Mouse (Mus musculus) frontal cortex, adult (tissue): ENCODE measurements around the gene Trnp1.
A peak's percentile ranks its signal among the peaks of the same experiment; 100 is the strongest.

Experiments
- ATAC-seq: cut with Nextera tagmentation; 2 replicates; pipeline ENCODE4 v1.9.2; 2017; ENCODE audit warnings: mild to moderate bottlenecking, moderate library complexity, mixed read lengths; ENCODE audit not compliant: low TSS enrichment

Gene Trnp1

DNA sequence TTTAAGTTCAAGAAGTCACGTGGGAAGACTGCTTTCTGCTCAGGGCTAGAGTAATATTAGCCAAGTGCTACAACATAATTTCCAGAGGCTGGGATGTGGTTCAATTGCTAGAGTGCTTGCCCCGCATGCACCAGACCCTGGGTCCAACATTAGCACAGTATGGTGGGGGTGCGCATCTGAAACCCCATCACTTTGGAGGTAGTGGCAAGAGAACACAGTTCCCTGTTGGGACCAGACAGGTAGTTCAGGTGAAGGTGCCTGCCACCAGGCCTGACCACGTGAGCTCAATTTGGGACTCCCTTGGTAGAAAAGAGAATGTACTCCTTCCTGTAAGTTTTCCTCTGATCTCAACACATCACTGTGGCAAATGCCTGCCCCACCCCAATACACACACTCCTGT is 3.5 kb downstream of the Trnp1 start:
- no peak for ATAC-seq

DNA sequence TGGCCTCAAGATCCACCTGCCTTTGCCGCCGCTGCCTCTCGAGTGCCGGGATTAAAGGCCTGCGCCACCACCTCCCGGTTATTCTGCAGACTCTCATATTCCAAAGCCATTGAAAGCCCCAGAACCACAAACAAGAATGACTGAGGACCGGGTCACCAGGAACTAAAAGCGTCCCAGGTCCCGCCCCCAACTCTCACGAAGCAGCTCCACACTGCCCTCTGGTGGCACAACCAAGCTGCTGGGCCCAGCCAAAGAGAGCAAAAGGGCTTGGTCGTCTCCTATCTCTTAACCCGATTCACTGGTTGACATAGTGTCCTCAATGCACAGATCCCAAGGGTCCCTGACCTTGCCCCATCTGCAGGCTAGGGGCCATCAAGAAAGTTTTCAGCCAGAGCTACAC is 3.9 kb downstream of the Trnp1 start:
- ATAC-seq: 0 out of 2 replicates have a peak, but pooled peaks have one; percentile 31

DNA sequence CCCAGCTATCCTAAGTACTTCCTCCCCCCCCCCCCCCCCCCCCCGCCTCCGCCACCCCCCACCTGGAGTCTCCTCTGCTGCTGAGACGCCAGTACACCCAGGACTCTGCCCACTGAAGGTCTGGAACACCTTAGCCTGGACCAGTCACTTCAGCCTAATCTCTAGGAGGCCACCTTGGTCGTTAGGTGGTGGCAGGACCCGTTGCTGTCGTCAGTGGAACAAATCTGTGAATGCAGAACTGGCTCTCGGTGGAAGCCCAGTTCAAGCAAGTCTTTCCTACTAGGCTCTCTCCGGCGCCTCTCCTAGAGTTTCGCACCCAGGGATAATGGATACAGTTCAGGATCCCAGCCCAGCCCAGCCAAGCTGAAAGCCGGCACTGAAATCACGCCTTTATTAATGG is 4.5 kb downstream of the Trnp1 start:
- ATAC-seq: no peak

DNA sequence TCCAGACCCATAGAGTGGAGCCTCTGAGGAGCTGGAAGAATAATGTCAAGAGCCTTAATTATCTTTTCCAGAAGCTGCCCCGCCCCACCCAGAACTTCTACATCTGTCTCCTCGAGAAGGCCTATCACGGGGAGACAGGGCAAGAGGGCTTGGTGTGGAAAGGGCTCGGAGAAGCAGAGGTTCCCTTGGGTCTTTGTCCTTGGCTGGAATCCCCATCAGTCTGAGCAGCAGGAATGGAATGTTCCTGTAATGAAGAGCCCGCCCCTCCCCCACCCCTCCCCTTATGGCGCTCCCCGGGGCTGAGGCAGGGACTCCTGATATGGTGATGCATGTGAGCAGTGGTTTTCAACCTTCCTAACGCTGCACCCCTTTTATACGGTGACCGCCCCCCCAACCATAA is 6.5 kb downstream of the Trnp1 start:
- no peak for ATAC-seq

DNA sequence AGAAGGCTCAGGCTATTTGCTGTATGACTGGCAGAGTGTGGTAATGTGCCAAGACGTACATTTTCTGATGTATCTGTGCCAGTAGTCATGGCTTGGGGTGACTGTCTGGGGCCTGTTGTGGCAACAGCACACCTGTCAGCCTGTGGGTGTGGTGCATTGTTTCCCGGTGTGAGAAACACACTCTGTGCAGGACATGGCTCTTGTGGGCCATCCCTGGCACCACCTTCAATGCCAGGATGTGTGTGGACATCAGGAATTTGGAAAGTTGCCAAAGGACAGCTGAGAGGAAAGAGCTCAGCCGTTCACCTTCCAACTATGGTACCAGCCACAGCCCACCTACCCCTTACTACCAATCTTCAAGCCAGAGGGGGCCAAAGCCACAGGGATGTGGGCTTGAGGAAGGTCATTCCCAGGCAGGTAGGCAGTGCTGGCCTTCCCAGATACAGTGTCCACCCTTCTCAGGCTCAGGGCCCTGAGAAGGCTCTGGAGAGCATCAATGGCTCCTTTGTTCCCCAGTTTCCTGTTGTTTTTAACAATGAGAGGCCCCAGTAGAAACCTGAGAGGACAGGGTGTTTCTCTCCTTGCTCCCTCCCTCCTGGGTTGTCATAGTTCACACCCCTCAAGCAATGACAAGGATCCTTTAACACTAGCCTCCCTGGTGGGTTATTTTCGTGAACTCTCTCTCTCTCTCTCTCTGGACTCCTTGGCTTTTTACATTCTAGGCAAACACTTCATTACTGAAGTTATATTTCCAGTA is 8.7 kb downstream of the Trnp1 start:
- no peak for ATAC-seq

DNA sequence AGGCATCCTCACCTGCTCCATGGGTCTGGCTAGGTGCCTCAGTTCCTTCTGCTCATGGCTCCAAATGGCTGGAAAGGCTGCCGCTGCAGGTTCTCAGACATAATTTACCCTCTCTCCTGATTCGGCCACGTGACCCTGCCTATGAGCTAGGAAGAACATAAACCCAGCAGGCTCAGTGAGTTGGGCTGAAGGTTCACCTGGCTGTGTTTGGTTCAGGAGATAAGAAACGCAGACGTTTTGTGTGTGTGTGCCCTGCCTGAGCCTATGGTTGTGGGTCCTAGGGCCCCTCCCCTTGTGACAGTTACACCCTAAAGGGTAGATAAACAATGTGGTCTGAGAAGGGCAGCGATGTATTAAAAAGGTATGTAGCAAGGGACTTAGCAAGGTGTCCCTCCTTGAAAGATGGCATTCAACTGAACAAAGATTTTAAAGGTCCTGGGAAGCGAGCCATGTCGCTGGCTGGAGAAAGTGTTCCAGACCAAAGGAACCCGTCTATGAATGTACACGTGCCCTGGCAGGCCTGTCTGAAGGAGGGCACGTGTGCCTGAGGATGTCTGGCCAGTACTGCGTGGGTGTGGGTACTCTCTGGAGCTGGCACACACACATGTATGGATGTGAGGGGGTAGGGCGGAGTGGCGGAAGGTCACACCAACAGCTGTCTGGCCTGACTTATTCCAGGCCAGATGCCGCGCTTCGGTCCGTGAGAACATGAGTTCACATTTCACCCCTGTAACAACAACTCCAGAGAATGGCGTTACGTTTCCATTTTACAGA is 9.5 kb downstream of the Trnp1 start:
- ATAC-seq: no peak

DNA sequence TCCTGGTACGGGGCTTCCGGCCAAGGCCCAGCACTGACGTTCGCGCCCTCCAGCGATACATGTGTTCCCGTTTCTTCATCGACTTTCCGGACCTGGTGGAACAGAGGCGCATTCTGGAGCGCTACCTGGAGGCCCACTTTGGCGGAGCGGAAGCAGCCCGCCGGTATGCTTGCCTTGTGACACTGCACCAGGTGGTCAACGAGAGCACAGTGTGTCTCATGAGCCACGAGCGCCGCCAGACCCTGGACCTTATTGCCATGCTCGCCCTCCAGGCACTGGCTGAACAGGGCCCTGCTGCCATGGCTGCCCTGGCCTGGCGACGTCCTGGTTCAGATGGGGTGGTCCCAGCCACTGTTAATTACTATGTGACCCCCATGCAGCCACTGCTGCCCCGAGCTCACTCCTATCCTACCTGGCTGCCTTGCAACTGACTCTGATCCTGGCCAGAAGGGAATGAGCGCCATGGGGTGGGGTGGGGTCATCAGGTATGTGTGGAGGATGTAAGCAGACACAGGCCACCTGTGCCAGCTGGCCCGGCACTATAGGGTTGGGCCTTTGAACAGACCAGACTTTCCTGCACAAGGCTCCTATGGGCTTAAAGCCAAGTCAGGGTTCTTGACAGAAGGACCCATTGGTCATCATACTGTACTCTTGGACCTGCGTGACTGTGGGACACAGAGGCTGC is 11.5 kb downstream of the Trnp1 start:
- no peak for ATAC-seq

DNA sequence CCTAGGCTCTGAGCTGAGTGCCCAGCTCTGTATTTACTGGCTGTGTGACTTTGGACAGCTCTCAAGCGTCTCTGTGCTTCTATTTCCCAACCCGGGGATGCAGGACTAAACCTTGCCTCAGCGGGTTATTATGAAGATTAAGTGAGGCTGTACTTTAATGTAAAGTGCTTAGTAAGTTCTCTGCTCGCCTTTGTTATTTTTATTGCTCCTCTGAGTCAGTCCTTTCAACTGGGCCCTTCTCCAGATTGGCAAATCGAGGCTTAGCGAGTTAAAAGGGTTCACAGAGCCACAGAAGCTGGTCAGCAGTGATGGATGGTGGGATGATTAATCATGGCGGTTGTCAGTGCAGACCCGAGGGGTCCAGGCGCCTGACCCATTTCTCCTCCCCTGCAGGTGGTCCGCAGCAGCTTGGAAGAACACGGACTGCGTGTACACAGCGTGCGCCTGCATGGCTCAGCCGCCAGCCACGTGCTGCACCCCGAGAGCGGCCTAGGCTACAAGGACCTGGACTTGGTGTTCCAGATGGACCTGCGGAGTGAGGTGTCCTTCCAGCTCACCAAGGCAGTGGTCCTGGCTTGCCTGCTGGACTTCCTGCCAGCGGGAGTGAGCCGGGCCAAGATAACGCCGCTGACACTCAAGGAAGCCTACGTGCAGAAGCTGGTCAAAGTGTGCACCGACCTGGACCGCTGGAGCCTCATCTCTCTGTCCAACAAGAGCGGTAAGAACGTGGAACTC is 12.5 kb downstream of the Trnp1 start:
- ATAC-seq: no peak

DNA sequence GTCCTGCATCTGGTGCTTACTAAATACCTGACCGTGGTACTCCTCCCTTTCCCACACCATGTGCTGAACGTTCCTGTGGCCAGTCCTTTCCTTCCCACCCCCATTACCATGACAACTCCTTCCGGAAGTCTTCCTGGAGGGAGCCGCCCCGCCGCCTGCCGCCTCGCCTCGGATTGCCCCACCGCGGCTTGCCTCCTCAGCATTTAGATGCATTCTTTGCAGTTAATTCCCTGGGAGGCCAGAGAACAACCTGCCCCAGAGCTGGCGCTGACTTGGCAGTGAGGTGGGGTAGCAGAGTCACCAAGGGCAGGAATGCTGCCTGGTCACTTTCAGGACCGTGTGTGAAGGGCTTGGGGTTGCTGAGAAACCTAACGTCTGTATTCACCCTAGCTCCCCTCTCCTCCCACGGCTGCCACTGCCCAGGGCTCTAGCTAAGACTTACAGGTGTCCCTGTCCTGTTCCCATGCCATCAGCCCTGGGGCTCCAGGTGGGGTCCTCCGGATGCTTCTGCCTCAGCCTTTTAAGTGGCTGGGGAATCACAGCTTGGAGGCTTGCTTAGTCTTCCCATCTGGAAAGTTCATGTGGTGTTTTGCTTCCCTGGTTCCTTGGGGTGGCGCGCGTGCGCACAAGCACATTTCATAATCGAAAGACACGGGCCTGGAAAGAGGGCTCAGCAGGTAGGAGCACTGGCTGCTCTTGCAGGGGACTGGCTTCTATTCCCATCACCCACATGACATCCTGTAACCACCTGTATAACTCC is 13.9 kb downstream of the Trnp1 start:
- ATAC-seq: peak; percentile 16; the same call in 1 of the 2 replicates

DNA sequence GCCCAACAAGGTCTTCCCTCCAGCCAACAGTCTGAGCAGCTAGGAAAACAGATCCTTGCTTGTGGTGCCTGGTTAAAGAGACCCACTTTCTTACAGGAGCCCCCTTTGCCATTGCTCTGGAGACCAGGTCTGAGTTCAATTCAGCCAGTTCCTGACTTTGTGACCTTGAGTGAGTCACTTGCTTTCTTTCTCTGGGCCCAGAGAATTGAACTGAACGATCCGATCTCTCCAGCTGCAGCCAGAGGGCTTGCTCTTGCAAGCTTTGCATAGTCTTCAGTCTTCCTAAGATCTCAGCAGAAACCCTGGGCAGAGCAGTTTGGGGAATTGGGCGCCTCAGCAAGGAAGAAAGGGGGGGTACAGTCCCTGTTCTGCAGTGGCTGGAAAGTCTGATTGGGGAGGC is 15.9 kb downstream of the Trnp1 start:
- no peak for ATAC-seq

DNA sequence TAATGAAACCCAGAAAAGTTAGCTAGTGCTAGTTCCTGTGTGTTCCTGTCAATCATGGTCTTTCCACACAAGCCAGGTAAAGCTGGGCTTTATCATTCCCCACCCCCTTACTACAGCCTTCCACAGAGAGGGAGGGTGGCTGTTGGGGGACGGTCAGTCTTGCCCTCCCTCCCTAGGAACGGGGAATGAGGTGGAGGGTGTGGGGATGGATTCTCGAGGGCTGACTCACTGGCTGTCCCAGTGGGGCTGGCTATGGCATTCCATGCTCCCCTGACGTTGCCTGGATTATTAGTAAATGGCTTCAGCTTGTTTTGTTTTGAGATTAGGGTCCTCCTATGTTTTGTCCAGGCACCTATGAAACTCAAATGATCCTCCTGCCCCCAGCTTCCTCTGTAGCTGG is 16.9 kb downstream of the Trnp1 start:
- ATAC-seq: no peak

DNA sequence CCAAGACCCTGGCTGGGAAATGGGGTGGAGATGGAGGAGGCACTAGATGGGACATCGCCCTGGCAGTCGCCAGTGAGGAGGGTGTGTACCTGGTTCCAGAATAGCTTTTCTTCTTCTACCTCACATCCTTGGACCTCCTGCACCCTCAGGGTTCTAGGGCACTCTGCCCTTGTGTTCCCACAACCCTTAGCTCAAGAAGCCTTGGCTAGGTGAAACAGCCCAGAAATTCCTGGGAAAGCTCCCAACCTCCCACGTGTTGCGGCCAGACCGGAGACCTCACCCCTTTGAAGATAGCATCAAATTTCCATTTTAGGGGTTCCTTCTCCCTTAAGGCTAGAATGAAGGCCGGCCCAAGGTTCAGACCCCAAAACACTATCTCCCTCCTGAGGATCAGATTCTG is 17.6 kb downstream of the Trnp1 start:
- no peak for ATAC-seq

DNA sequence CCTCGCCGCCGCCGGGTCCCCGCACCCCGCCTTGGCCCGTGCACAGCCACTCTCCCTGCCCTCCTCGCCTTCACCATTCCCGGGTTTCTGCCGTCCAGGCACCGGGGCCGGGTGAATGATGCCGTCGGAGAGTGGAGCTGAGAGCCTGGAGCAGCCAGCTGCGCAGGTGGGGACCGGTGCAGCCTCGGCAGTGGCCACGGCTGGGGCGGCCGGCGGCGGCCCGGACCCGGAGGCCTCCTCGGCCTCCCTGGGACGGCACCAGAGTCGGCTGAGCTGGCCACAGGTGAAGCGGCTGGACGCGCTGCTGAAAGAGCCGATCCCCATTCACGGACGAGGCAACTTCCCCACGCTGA is 18.2 kb downstream of the Trnp1 start:
- no peak for ATAC-seq

DNA sequence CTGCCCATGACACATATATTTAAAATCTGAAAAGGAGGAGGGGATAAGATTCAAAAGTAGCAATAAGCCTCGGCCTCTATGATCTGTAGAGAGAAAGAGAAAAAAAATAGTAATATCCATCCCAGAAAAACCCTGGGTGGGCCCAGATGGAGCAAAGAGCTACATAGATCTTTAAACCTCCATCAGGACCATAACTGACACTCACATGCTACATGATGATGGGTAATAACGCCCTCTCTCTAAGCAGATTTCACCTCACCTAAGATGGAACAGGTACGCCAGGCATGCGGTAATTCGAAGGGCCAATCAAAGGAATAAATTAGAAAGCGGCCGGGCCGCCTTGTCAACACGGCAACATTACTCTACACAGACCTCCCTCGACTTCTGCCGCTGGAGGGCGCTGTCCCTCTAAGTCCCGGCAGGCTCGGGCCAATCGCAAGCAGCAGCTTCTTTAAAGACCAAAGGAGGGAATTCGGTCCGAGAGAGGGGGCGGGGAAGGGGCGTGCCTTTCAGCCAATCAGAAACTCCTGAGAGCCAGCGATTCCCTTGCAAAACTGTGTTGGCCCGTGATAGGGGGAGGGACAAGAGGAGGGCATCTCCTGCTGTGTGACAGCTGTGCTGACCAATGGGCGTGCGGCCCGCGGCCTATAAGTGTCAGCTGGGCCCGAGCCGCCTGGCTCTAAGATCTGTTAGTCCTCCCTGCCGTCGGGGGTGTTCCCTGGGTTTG is 18.7 kb downstream of the Trnp1 start, which contains the start of gene Tent5b:
Gene Tent5b (plus strand): TSS at position 675 of the 727 bp plus-strand sequence.
- peak; percentile 97 for ATAC-seq

DNA sequence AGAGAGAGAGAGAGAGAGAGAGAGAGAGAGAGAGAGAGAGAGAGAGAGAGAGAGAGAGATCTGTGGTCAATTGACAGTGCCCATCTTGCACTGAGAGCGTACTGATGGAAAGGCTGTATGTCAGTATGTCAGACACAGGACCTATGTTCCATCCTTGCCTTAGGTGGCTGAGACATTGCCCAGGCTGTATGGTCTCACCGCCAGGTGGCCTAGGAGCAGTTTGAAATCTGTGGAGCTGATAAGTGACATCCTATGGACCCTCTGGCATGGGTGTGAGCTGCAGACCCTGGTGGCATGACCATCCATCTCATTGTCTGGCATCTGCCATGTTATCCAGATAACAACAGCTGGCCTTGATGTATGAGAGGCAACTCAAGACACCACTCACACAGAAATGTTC is 24.5 kb downstream of the Trnp1 start:
- no peak for ATAC-seq

DNA sequence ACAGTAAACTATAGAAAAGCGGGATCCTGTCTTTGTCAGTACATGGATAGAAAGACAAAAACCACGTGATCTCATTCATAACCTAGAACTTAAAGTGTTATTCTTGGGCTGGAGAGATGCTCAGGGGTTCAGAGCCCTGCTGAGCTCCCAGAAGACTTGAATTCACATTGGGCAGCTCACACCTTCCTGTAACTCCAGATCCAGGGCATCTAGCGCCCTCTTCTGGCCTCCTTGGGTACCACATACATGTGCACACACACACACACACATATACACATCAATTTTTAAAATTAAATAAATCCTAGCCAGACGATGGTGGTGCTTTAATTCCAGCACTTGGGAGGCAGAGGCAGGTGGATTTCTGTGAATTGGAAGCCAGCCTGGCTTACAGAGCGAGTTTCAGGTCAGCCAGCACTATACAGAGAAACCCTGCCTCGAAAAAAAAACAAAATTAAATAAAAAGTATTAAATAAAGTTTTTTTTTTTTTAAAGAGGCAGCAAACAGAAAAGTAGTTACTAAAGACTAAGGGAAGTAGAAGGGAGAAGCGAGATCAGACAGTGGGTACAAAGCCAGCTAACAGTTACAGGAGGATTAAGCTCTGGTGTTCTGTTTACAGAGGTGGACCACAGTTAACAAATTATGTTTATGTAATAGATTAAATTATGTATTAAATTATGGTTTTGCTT is 27.1 kb downstream of the Trnp1 start:
- ATAC-seq: no peak

DNA sequence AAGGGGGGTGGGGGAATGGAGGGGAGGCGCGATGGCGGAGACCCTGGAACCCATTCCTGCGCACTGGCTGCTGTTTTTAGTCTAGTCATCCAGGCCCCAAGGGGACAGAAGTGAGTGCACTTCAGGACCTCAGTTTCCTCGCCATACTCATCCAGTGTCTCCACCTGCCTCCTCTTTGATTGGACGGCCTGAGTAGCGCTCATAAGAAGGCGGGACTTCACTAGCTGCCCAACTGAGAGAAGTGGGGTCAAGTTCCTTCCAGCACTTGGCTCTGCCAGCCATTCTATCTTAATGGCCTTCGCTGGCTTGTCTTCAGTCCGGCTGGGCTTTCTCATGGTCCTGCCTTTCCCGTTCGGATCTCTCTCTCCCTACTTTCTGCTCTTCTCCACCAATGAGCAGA is 29.2 kb downstream of the Trnp1 start:
- ATAC-seq: no peak

DNA sequence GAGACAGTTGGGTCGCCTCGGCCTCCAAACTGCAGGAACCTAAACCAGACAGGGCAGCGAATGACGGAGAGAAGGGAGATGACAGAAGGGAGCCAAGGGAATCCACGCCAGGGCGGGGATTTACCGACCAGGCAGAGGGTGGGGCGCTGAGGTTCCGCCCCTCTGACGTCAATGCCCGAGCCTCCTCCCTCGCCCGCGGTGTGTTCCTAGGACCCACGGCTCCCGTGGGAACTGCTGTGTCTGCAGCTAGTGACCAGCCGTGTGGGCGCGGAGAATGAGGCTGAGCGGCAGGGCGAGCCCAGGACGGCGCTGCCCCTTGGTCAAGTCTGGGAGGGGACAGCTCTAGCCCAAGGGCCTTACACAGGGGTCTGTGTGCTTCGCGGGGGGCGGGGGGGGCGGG is 30.3 kb downstream of the Trnp1 start:
- ATAC-seq: peak; percentile 91; the same call in 1 of the 2 replicates

DNA sequence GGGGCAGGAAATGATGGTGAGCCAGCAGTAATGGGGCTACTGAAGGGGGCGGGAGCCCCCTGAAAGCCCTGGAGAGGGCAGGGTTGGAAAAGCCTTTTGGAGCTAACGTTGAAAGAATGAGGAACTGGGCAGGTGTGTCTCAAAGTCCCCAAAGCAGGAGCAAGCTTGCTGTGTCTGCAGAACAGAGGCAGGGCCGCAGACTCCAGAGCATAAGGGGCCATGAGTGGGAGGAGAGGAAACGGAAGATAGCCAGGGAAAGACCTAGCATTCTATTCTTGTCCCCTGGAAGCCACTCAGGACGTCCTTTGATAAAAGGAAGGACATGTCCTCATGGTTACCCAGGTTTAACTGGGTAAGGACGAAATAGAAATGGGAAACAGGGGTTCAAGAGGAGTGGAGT is 35.2 kb downstream of the Trnp1 start:
- ATAC-seq: no peak

DNA sequence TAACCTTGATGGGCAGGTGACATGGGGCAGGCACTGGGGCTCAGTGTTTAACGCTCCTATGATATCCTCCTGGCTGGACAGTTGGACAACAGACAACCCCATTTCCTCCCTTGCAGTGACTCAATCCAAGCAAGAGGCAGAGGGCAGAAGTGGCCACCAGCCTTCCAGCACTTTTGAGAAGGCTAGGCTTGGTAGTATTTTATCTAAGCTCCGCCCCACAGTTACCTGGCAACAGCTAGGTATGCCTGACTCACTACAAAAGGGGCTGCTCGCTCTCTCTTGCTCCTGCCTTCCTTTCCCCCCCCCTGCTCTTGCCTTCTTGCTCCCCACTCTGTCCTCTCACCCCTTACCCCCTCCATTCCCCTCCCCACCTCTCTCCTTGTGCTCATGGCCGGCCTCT is 37.0 kb downstream of the Trnp1 start:
- no peak for ATAC-seq
